Mouse (Mus musculus): ENCODE measurements around the gene Gm28048. TPM values are rescaled to one million over a fixed set of nuclear protein-coding genes. Genes with fewer than 3 reads are reported as not detected.

Gm28048 gene
- 21.3 to 32.3 TPM (median 25.1 TPM) in 3 replicates for total RNA-seq (2017)

- peak; percentile 83 for ATAC-seq (replicated peaks; ENCODE audit: insufficient number of reproducible peaks, low FRiP score, low TSS enrichment, poor library complexity, severe bottlenecking)
Observed at GRCm38 (mm10) chr11:22981984-22982757, at the start of gene Gm28048, which contains the start of gene Commd1. Gm28048 (minus strand) TSS chr11:22982090. Commd1 (minus strand) TSS chr11:22982382.

GRCm38 (mm10) chr11:23029399-23029798 is 47.5 kb upstream of the Gm28048 start:
- ATAC-seq (replicated peaks; ENCODE audit: insufficient number of reproducible peaks, low FRiP score, low TSS enrichment, poor library complexity, severe bottlenecking) = no peak

GRCm38 (mm10) chr11:23028957-23029356 is 47.1 kb upstream of the Gm28048 start:
- ATAC-seq (replicated peaks; ENCODE audit: insufficient number of reproducible peaks, low FRiP score, low TSS enrichment, poor library complexity, severe bottlenecking) = no peak

- ATAC-seq (replicated peaks; ENCODE audit: insufficient number of reproducible peaks, low FRiP score, low TSS enrichment, poor library complexity, severe bottlenecking) = no peak
Observed at GRCm38 (mm10) chr11:23024169-23024568, 42.3 kb upstream of the Gm28048 start.

GRCm38 (mm10) chr11:23023155-23023554 is 41.3 kb upstream of the Gm28048 start:
- no peak for ATAC-seq (replicated peaks; ENCODE audit: insufficient number of reproducible peaks, low FRiP score, low TSS enrichment, poor library complexity, severe bottlenecking)

GRCm38 (mm10) chr11:23020841-23021240 is 39.0 kb upstream of the Gm28048 start:
- no peak for ATAC-seq (replicated peaks; ENCODE audit: insufficient number of reproducible peaks, low FRiP score, low TSS enrichment, poor library complexity, severe bottlenecking)

- ATAC-seq (replicated peaks; ENCODE audit: insufficient number of reproducible peaks, low FRiP score, low TSS enrichment, poor library complexity, severe bottlenecking) = no peak
Observed at GRCm38 (mm10) chr11:23020116-23020770, 38.4 kb upstream of the Gm28048 start.

GRCm38 (mm10) chr11:23017943-23018342 is 36.1 kb upstream of the Gm28048 start:
- no peak for ATAC-seq (replicated peaks; ENCODE audit: insufficient number of reproducible peaks, low FRiP score, low TSS enrichment, poor library complexity, severe bottlenecking)

- ATAC-seq (replicated peaks; ENCODE audit: insufficient number of reproducible peaks, low FRiP score, low TSS enrichment, poor library complexity, severe bottlenecking) = no peak
Observed at GRCm38 (mm10) chr11:23014996-23015395, 33.1 kb upstream of the Gm28048 start.

GRCm38 (mm10) chr11:23013580-23014294 is 31.8 kb upstream of the Gm28048 start:
- ATAC-seq (replicated peaks; ENCODE audit: insufficient number of reproducible peaks, low FRiP score, low TSS enrichment, poor library complexity, severe bottlenecking) = no peak; the same call in 1 of the 2 replicates

- no peak for ATAC-seq (replicated peaks; ENCODE audit: insufficient number of reproducible peaks, low FRiP score, low TSS enrichment, poor library complexity, severe bottlenecking)
Observed at GRCm38 (mm10) chr11:23013096-23013495, 31.2 kb upstream of the Gm28048 start.

GRCm38 (mm10) chr11:23008824-23009200 is 26.9 kb upstream of the Gm28048 start:
- no peak for ATAC-seq (replicated peaks; ENCODE audit: insufficient number of reproducible peaks, low FRiP score, low TSS enrichment, poor library complexity, severe bottlenecking)

- ATAC-seq (replicated peaks; ENCODE audit: insufficient number of reproducible peaks, low FRiP score, low TSS enrichment, poor library complexity, severe bottlenecking) = peak; percentile 44
Observed at GRCm38 (mm10) chr11:23008181-23008823, 26.4 kb upstream of the Gm28048 start.

GRCm38 (mm10) chr11:23007481-23008180 is 25.7 kb upstream of the Gm28048 start, which contains the start of gene Fam161a:
Fam161a (plus strand) TSS chr11:23007531.
- ATAC-seq (replicated peaks; ENCODE audit: insufficient number of reproducible peaks, low FRiP score, low TSS enrichment, poor library complexity, severe bottlenecking) = peak; percentile 98

- no peak for ATAC-seq (replicated peaks; ENCODE audit: insufficient number of reproducible peaks, low FRiP score, low TSS enrichment, poor library complexity, severe bottlenecking)
Observed at GRCm38 (mm10) chr11:23007166-23007480, 25.2 kb upstream of the Gm28048 start.

- ATAC-seq (replicated peaks; ENCODE audit: insufficient number of reproducible peaks, low FRiP score, low TSS enrichment, poor library complexity, severe bottlenecking) = no peak
Observed at GRCm38 (mm10) chr11:23005276-23005675, 23.4 kb upstream of the Gm28048 start.

- no peak for ATAC-seq (replicated peaks; ENCODE audit: insufficient number of reproducible peaks, low FRiP score, low TSS enrichment, poor library complexity, severe bottlenecking)
Observed at GRCm38 (mm10) chr11:22998308-22998707, 16.4 kb upstream of the Gm28048 start.

- no peak for ATAC-seq (replicated peaks; ENCODE audit: insufficient number of reproducible peaks, low FRiP score, low TSS enrichment, poor library complexity, severe bottlenecking)
Observed at GRCm38 (mm10) chr11:22995461-22995860, 13.6 kb upstream of the Gm28048 start.

Measured in monocyte, adult 5-6 weeks (primary cell).